Mouse (Mus musculus): ENCODE results near the gene Tmtc4. TPM values are rescaled to one million over a fixed set of nuclear protein-coding genes. Genes with fewer than 3 reads are reported as not detected.
A peak's percentile ranks its signal among the peaks of the same experiment; 100 is the strongest.

Tmtc4 gene
- polyA plus RNA-seq, 1 experiment from 2014 or later = 6.2 TPM

- TF ChIP-seq CTCF (IDR thresholded peaks at IDR 0.05) = no peak
- no peak for TF ChIP-seq EP300 (IDR thresholded peaks at IDR 0.05)
- ATAC-seq = no peak
- WGBS = 68% methylated on average over 1 of the region's 1 CpGs
- no peak overlapping the region for H3K4me3 ChIP-seq (ENCODE audit: low read depth, low read length)
- H3K9me3 ChIP-seq (ENCODE audit: low read length) = no peaks in the 10 kb centered on the region
- peaks cover 9% of the 10 kb centered on the region; the same call in 1 of the 2 replicates for H3K27me3 ChIP-seq (replicated peaks; ENCODE audit: insufficient read depth, low read length)
- H3K4me1 ChIP-seq (ENCODE audit: insufficient read depth, low read depth, low read length) = no peaks in the 10 kb centered on the region
- H3K9ac ChIP-seq (replicated peaks; ENCODE audit: low read depth) = no peak overlapping the region
- H3K4me2 ChIP-seq (replicated peaks; ENCODE audit: low read depth, low read length) = no peak overlapping the region
- no peaks in the 10 kb centered on the region for H3K36me3 ChIP-seq (ENCODE audit: insufficient read depth, low read length)
- DNase-seq (ENCODE audit: low spot score) = no peak
- H3K27ac ChIP-seq (ENCODE audit: low read length) = no peak overlapping the region
Measured at GRCm38 (mm10) chr14:122977797-122978140, 6.1 kb downstream of the Tmtc4 start.

GRCm38 (mm10) chr14:122977056-122977796 lies 6.6 kb downstream of the Tmtc4 start:
- Histone ChIP-seq H3K27me3 (replicated peaks; ENCODE audit: insufficient read depth, low read length) (peaks cover 9% of the 10 kb centered on the region; the same call in 1 of the 2 replicates), H3K4me1 (ENCODE audit: insufficient read depth, low read depth, low read length) (no peaks in the 10 kb centered on the region), H3K4me2 (replicated peaks; ENCODE audit: low read depth, low read length) (no peak overlapping the region), H3K9ac (replicated peaks; ENCODE audit: low read depth) (no peak overlapping the region), H3K36me3 (ENCODE audit: insufficient read depth, low read length) (no peaks in the 10 kb centered on the region), H3K4me3 (ENCODE audit: low read depth, low read length) (no peak overlapping the region), H3K9me3 (ENCODE audit: low read length) (no peaks in the 10 kb centered on the region), H3K27ac (ENCODE audit: low read length) (no peak overlapping the region)
- WGBS = 66% methylated on average over 9 of the region's 9 CpGs
- peak; percentile 77 for DNase-seq (ENCODE audit: low spot score)
- ATAC-seq = peak; percentile 89
- TF ChIP-seq EP300 (IDR thresholded peaks at IDR 0.05) (no peak), CTCF (IDR thresholded peaks at IDR 0.05) (no peak)

GRCm38 (mm10) chr14:122974854-122975570 lies 8.8 kb downstream of the Tmtc4 start:
- ATAC-seq = no peak
- TF ChIP-seq CTCF (IDR thresholded peaks at IDR 0.05) = no peak
- TF ChIP-seq EP300 (IDR thresholded peaks at IDR 0.05) = no peak
- Histone ChIP-seq H3K4me1 (ENCODE audit: insufficient read depth, low read depth, low read length) (no peaks in the 10 kb centered on the region), H3K27ac (ENCODE audit: low read length) (no peak overlapping the region), H3K4me3 (ENCODE audit: low read depth, low read length) (no peak overlapping the region), H3K4me2 (replicated peaks; ENCODE audit: low read depth, low read length) (no peak overlapping the region), H3K9ac (replicated peaks; ENCODE audit: low read depth) (no peak overlapping the region), H3K9me3 (ENCODE audit: low read length) (no peaks in the 10 kb centered on the region), H3K36me3 (ENCODE audit: insufficient read depth, low read length) (no peaks in the 10 kb centered on the region), H3K27me3 (replicated peaks; ENCODE audit: insufficient read depth, low read length) (no peaks in the 10 kb centered on the region)
- WGBS = 67% methylated on average over 3 of the region's 3 CpGs
- DNase-seq (ENCODE audit: low spot score) = no peak

GRCm38 (mm10) chr14:122973091-122973490 lies 10.7 kb downstream of the Tmtc4 start:
- TF ChIP-seq EP300 (IDR thresholded peaks at IDR 0.05) = no peak
- TF ChIP-seq CTCF (IDR thresholded peaks at IDR 0.05) = no peak
- Histone ChIP-seq H3K9me3 (ENCODE audit: low read length) (no peaks in the 10 kb centered on the region), H3K36me3 (ENCODE audit: insufficient read depth, low read length) (no peaks in the 10 kb centered on the region), H3K4me1 (ENCODE audit: insufficient read depth, low read depth, low read length) (no peaks in the 10 kb centered on the region), H3K9ac (replicated peaks; ENCODE audit: low read depth) (no peak overlapping the region), H3K27ac (ENCODE audit: low read length) (no peak overlapping the region), H3K4me2 (replicated peaks; ENCODE audit: low read depth, low read length) (no peak overlapping the region), H3K4me3 (ENCODE audit: low read depth, low read length) (no peak overlapping the region), H3K27me3 (replicated peaks; ENCODE audit: insufficient read depth, low read length) (no peaks in the 10 kb centered on the region)
- no peak for DNase-seq (ENCODE audit: low spot score)
- 91% methylated on average over 2 of the region's 2 CpGs for WGBS
- no peak for ATAC-seq

GRCm38 (mm10) chr14:122968049-122968448 lies 15.8 kb downstream of the Tmtc4 start:
- 54% methylated on average over 2 of the region's 2 CpGs for WGBS
- Histone ChIP-seq H3K4me3 (ENCODE audit: low read depth, low read length) (no peak overlapping the region), H3K27ac (ENCODE audit: low read length) (no peak overlapping the region), H3K4me1 (ENCODE audit: insufficient read depth, low read depth, low read length) (no peaks in the 10 kb centered on the region), H3K4me2 (replicated peaks; ENCODE audit: low read depth, low read length) (no peak overlapping the region), H3K9me3 (ENCODE audit: low read length) (no peaks in the 10 kb centered on the region), H3K36me3 (ENCODE audit: insufficient read depth, low read length) (no peaks in the 10 kb centered on the region), H3K9ac (replicated peaks; ENCODE audit: low read depth) (no peak overlapping the region), H3K27me3 (replicated peaks; ENCODE audit: insufficient read depth, low read length) (no peaks in the 10 kb centered on the region)
- TF ChIP-seq CTCF (IDR thresholded peaks at IDR 0.05) = no peak
- no peak for TF ChIP-seq EP300 (IDR thresholded peaks at IDR 0.05)
- ATAC-seq = no peak
- DNase-seq (ENCODE audit: low spot score) = no peak

- ATAC-seq = no peak
Measured at GRCm38 (mm10) chr14:122957941-122958340, 25.9 kb downstream of the Tmtc4 start.

More at GRCm38 (mm10) chr14:122957941-122958340, 25.9 kb downstream of the Tmtc4 start:
- Histone ChIP-seq H3K4me2 (replicated peaks; ENCODE audit: low read depth, low read length) (no peak overlapping the region), H3K27me3 (replicated peaks; ENCODE audit: insufficient read depth, low read length) (no peaks in the 10 kb centered on the region), H3K27ac (ENCODE audit: low read length) (no peak overlapping the region), H3K36me3 (ENCODE audit: insufficient read depth, low read length) (no peaks in the 10 kb centered on the region), H3K9ac (replicated peaks; ENCODE audit: low read depth) (no peak overlapping the region), H3K9me3 (ENCODE audit: low read length) (no peaks in the 10 kb centered on the region), H3K4me3 (ENCODE audit: low read depth, low read length) (no peak overlapping the region), H3K4me1 (ENCODE audit: insufficient read depth, low read depth, low read length) (no peaks in the 10 kb centered on the region)
- DNase-seq (ENCODE audit: low spot score) = no peak
- 92% methylated on average over 8 of the region's 8 CpGs for WGBS
- TF ChIP-seq EP300 (IDR thresholded peaks at IDR 0.05) = no peak
- no peak for TF ChIP-seq CTCF (IDR thresholded peaks at IDR 0.05)

Data from lung, postnatal 0 days (tissue).